Mouse (Mus musculus): ENCODE results near the gene Mfsd6l.

The Mfsd6l gene

GRCm38 (mm10) chr11:68555918-68556584 lies at the start of gene Mfsd6l:
Gene Mfsd6l, plus strand, starts transcription at chr11:68556186.
- DNase-seq (ENCODE audit: low read depth, low spot score) = no peak

GRCm38 (mm10) chr11:68507246-68507645 lies 48.7 kb upstream of the Mfsd6l start:
- no peak for DNase-seq (ENCODE audit: low read depth, low spot score)

GRCm38 (mm10) chr11:68508619-68509018 lies 47.4 kb upstream of the Mfsd6l start:
- no peak for DNase-seq (ENCODE audit: low read depth, low spot score)

GRCm38 (mm10) chr11:68509194-68509593 lies 46.8 kb upstream of the Mfsd6l start:
- no peak for DNase-seq (ENCODE audit: low read depth, low spot score)

GRCm38 (mm10) chr11:68513969-68514368 lies 42.0 kb upstream of the Mfsd6l start:
- DNase-seq (ENCODE audit: low read depth, low spot score) = no peak

- no peak for DNase-seq (ENCODE audit: low read depth, low spot score)
Observed at GRCm38 (mm10) chr11:68519362-68519761, 36.6 kb upstream of the Mfsd6l start.

- no peak for DNase-seq (ENCODE audit: low read depth, low spot score)
Observed at GRCm38 (mm10) chr11:68519815-68520214, 36.2 kb upstream of the Mfsd6l start.

GRCm38 (mm10) chr11:68520439-68520838 lies 35.5 kb upstream of the Mfsd6l start:
- no peak for DNase-seq (ENCODE audit: low read depth, low spot score)

GRCm38 (mm10) chr11:68521352-68521751 lies 34.6 kb upstream of the Mfsd6l start:
- DNase-seq (ENCODE audit: low read depth, low spot score) = no peak

GRCm38 (mm10) chr11:68526441-68526840 lies 29.5 kb upstream of the Mfsd6l start:
- no peak for DNase-seq (ENCODE audit: low read depth, low spot score)

- peak; percentile 34 for DNase-seq (ENCODE audit: low read depth, low spot score)
Observed at GRCm38 (mm10) chr11:68531066-68531806, 24.8 kb upstream of the Mfsd6l start.

- DNase-seq (ENCODE audit: low read depth, low spot score) = no peak
Observed at GRCm38 (mm10) chr11:68531941-68532535, 23.9 kb upstream of the Mfsd6l start.

GRCm38 (mm10) chr11:68532773-68533172 lies 23.2 kb upstream of the Mfsd6l start:
- DNase-seq (ENCODE audit: low read depth, low spot score) = no peak

- DNase-seq (ENCODE audit: low read depth, low spot score) = no peak
Observed at GRCm38 (mm10) chr11:68533971-68534475, 22.0 kb upstream of the Mfsd6l start.

- no peak for DNase-seq (ENCODE audit: low read depth, low spot score)
Observed at GRCm38 (mm10) chr11:68536026-68536425, 20.0 kb upstream of the Mfsd6l start.

- peak; percentile 39 for DNase-seq (ENCODE audit: low read depth, low spot score)
Observed at GRCm38 (mm10) chr11:68536465-68536864, 19.5 kb upstream of the Mfsd6l start.

GRCm38 (mm10) chr11:68539621-68540020 lies 16.4 kb upstream of the Mfsd6l start:
- DNase-seq (ENCODE audit: low read depth, low spot score) = no peak

- DNase-seq (ENCODE audit: low read depth, low spot score) = peak; percentile 24
Observed at GRCm38 (mm10) chr11:68544554-68544953, 11.4 kb upstream of the Mfsd6l start.

- no peak for DNase-seq (ENCODE audit: low read depth, low spot score)
Observed at GRCm38 (mm10) chr11:68545172-68545571, 10.8 kb upstream of the Mfsd6l start.

GRCm38 (mm10) chr11:68545682-68546222 lies 10.2 kb upstream of the Mfsd6l start:
- no peak for DNase-seq (ENCODE audit: low read depth, low spot score)

GRCm38 (mm10) chr11:68547484-68547883 lies 8.5 kb upstream of the Mfsd6l start:
- no peak for DNase-seq (ENCODE audit: low read depth, low spot score)

GRCm38 (mm10) chr11:68549597-68549996 lies 6.4 kb upstream of the Mfsd6l start:
- no peak for DNase-seq (ENCODE audit: low read depth, low spot score)

Measured in mesoderm, embryonic 11.5 days (tissue).